Mouse (Mus musculus): ENCODE results near the gene Slc25a31. TPM values are rescaled to one million over a fixed set of nuclear protein-coding genes. Genes with fewer than 3 reads are reported as not detected.

Gene Slc25a31
- polyA plus RNA-seq (2012; rRNA removed) = 0.07 and 0.11 TPM in 2 replicates

DNA sequence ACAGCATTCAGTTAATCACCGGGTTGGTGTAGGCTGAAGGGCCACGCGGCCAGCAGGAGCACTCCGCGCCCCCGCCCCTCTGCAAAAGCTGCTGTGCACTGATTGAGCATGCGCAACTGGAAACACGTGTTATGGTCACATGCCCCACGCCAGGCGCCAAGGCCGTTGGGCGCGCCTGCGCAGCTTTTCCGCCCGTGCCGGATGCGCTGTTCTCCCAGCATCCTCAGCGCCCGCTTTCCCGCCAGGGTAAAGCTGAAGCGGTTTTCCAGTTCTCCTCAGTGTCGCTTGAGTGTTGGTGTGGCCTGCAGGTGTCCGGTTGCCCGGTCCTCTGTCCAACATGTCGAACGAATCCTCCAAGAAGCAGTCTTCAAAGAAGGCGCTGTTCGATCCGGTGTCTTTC is at the start of gene Slc25a31:
TSS of gene Slc25a31 (plus strand) at position 201 of the 400 bp plus-strand sequence.
- DNase-seq (ENCODE audit: low spot score) = no peak

GRCm38 (mm10) chr3:40660231-40660630 is 48.4 kb upstream of the Slc25a31 start:
- DNase-seq (ENCODE audit: low spot score) = no peak

DNA sequence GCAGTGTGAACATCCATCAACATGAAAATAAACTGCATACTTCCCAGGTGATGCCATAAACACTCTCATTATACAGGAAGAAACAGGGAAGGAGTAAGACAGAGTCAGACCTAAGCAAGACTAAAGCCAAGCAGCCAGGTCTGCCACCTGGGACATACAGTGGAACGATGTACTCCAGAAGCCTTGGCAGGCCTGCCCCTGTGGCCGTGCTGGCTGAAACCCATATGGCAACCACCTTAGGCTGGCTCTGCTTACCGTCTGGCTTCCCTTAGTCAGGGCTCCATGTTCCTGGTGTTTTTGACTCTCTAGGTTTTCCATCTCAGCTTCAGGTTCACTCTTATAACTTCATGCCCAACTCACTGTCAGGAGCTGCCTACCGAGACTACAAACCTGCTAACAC is 42.5 kb upstream of the Slc25a31 start:
- DNase-seq (ENCODE audit: low spot score) = no peak

- no peak for DNase-seq (ENCODE audit: low spot score)
Observed at GRCm38 (mm10) chr3:40666861-40667719, 41.6 kb upstream of the Slc25a31 start.

DNA sequence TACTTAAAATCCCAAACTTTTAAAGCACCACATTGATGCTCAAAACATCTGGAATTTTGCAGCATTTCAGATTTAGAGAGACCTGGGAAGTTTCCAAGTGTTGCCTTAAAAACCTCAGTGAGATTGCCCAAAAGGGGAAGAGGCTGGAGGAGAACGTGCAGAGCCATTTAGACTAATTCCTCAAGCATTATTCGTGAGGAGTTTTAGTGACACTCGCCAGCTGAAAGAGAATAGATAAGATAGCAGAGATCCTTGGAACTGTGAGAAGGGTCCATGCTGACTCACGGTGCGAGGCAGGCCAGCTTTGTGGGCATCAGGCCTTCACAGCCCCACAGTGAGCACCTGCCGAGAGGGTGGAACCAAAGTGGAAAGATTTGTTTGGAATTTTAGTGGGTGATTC is 39.8 kb upstream of the Slc25a31 start:
- DNase-seq (ENCODE audit: low spot score) = no peak

DNA sequence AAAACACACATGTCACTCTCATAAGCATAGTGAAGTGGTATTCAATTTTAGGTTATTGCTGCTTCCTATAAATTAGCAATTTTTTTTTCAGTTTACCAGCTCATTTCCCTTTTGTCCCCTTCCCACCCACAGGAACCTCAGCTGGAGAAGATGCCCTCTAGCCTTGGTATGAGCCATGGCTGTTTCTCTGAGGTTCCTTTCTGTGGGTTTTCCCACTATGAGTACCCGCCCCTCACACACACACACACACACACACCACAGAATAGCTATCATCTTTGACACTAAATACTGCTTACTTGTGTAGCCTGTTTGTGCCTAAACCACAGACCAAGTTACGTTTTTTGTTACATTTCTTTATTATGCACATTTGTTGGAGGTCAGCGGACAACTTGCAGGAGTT is 39.3 kb upstream of the Slc25a31 start:
- DNase-seq (ENCODE audit: low spot score) = no peak

- no peak for DNase-seq (ENCODE audit: low spot score)
Observed at GRCm38 (mm10) chr3:40673515-40673914, 35.1 kb upstream of the Slc25a31 start.

DNA sequence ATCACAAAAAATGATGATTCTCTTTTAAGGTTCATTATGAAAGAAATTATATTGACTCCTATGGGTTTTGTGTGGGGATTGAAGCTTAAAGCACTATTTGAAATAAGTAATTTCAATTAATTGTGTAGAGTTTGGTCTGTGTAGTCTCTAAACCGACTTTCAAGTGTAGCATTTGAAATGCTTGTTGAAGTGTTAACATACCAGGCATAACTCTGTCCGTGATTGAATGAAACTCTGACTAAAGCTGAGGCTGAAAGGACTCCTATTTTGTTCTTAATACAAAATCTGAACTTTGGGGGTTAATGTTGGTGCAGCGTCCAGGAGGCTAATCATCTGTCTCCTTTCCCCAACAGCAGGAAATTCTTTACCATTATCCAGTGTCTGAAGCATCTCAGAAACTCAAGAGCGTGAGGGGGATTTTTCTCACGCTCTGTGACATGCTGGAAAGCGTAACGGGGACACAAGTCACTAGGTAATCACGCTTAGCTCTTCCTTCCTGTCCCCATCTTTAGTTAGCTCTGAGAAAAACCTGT is 33.7 kb upstream of the Slc25a31 start:
- no peak for DNase-seq (ENCODE audit: low spot score)

DNA sequence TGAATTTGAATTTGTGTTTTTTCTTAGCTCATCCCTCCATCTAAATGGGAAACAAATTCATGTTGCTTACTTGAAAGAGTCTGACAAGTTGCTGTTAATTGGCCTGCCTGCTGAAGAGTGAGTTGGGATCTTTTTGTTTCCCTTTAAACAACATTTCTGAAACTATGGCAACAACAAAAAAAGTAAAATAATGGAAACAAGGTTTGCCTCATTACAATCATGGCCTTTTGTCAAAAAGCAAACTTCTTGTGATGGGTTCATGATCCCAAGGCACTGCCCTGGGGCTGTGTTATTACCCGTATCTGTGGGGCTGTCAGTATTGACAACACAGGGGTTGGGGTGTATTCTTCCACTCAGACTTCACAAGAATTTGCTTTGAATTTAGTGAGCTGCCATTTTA is 29.8 kb upstream of the Slc25a31 start:
- no peak for DNase-seq (ENCODE audit: low spot score)

DNA sequence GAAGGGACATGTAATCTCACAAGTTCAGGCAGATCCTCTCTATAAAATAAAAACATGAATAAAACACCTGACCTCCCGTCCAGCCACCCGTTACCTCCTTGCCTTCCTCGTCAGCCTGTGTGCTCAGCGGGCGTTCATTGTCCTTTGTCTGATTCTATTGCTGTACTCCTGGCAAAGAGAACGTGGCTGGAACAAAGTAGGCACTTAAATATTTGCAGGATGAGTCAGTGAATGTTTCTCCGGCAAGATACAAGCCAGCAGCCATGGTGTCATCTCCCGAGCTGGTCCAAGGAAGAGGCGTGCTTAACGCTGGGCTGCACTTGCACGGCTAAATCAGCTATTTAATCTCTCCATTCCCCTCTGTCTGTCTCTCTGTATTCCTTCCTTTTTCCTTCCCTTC is 26.3 kb upstream of the Slc25a31 start:
- no peak for DNase-seq (ENCODE audit: low spot score)

DNA sequence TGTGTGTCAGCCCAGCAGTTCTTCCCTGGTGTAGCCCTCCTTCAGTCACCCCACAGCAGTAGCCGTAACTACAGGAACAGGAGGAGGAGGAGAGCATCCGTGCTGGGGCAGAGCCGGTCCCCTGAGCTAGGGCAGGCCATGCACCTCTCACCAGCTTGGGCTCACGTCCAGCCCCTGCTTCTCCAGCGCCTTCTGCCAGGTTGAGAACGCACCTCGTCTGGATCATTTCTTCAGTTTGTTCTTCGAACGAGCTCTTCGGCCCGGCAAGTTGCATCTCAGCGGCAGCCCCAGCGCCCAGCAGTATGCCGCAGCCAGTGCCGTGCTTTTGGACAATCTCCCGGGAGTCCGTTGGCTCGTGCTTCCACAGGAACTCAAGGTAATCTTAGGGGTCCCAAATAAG is 25.5 kb upstream of the Slc25a31 start:
- DNase-seq (ENCODE audit: low spot score) = no peak

GRCm38 (mm10) chr3:40685855-40686515 is 22.7 kb upstream of the Slc25a31 start:
- no peak for DNase-seq (ENCODE audit: low spot score)

- DNase-seq (ENCODE audit: low spot score) = no peak
Observed at GRCm38 (mm10) chr3:40686836-40687235, 21.8 kb upstream of the Slc25a31 start.

- DNase-seq (ENCODE audit: low spot score) = no peak
Observed at GRCm38 (mm10) chr3:40687588-40687987, 21.1 kb upstream of the Slc25a31 start.

GRCm38 (mm10) chr3:40691566-40691965 is 17.1 kb upstream of the Slc25a31 start:
- DNase-seq (ENCODE audit: low spot score) = no peak

- DNase-seq (ENCODE audit: low spot score) = no peak
Observed at GRCm38 (mm10) chr3:40693435-40693834, 15.2 kb upstream of the Slc25a31 start.

- DNase-seq (ENCODE audit: low spot score) = no peak
Observed at GRCm38 (mm10) chr3:40693960-40694359, 14.7 kb upstream of the Slc25a31 start.

- no peak for DNase-seq (ENCODE audit: low spot score)
Observed at GRCm38 (mm10) chr3:40694438-40694837, 14.2 kb upstream of the Slc25a31 start.

DNA sequence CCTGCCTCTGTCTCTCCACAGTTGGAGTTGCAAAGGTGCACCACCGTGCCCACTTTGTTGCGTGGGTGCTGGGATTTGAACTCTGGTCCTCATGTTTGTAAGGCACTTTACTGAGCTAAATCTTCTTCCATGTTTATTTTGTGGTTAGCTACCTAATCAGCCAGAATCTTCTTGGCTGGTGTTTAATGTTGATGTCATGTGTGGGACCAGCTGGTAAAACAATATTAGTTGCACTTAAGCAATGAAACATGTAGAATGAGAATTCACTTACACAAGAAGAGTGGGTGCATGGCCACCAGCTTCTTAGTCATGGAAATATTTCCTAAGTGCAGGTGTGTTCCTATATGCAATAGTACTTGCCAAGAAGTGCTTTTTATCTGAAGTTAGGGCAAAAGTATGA is 13.5 kb upstream of the Slc25a31 start:
- DNase-seq (ENCODE audit: low spot score) = no peak

DNA sequence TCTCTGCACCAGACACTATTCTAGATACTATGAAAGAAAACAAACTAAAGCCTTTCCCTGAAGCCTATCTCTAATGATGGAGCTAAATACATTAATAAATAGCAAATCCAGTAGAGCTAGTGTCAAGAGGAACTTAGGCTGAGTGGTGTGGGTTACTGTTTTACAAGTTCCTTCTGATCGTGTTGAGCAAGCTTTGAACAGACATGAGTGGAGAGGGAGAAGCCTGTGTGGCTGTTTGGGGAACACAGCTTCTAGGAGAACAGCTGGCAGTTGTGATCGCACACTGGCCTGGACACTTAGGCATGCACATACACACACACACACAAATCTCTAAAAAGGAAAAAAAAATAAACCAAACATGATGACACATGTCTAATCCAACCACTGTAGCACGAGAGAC is 9.8 kb upstream of the Slc25a31 start:
- DNase-seq (ENCODE audit: low spot score) = no peak

DNA sequence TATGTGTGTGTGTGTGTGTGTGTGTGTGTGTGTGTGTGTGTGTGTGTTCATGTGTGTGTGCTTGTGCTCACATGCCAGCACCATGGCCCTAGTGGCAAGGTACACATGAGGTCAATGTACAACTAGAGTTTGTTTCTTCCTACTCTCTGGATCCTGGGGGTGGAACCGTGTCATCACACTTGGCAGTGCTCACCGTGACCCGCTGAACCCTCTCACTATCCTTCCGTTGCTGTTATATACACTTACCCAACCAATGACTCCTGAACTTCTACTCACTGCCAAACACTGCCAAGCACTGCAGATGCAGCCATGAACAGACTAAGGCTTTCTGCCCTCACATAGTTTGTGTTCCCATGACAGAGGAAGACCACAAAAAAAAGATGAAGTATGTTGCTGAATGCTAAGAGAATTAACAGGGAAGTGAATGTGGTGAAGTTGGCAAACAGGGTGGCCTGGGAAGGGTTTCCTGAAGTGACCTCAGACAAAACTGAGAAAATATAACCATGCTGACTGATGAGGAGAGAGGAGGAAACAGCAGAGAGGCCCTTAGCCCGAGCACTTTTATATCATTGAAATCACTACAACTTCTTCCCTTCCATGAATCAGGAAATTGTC is 3.7 kb upstream of the Slc25a31 start:
- no peak for DNase-seq (ENCODE audit: low spot score)

DNA sequence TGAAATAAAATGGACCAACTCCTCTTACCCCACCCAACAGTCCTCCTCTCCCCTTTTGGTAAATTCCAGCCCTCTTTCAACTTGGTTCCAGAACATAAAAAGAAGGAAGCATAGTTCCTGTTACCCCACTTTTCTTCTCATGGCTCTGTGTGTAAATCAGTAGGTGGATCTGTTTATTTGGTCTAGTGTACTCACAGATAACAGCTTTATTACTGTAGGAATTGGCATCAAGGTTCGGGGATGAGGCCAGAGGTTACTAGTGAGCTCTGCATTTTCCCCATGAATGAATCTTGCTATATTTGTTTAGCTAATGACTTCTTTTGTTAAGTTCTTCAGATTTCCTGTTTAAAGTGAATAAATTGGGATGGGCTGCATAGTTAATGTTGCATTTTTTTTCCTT is 7.4 kb downstream of the Slc25a31 start:
- no peak for DNase-seq (ENCODE audit: low spot score)

GRCm38 (mm10) chr3:40719022-40719421 is 10.4 kb downstream of the Slc25a31 start:
- DNase-seq (ENCODE audit: low spot score) = no peak

All from urinary bladder, adult 2 months (tissue).